8 mouse cellular contexts compared by ENCODE assay signal in the genomic region with DNA sequence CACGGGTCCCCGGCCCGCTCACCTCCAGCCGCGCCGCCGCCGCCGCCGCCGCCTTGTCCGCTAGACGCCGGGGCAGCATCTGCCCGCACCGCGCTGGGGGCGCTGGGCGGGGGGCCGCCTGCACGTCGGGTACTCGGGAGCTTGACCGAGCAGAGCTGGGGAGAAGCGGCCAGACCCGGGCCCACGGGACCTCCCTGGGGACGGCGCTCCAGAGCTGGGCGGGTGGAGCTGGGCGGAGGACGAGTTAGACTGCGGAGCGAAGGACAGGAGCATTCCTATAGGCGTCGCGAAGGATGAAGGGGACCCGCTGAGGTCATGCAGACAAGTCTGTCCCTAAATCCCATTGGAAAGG. TPM values are rescaled to one million over a fixed set of nuclear protein-coding genes. Genes with fewer than 3 reads are reported as not detected.
DNase-seq lines count a peak whose midpoint lies in the region; ATAC-seq and TF ChIP-seq lines count a peak whose summit lies in the region.

A gene (minus strand): TSS at position 215 of the 352 bp plus-strand sequence.

- ATAC-seq in limb, embryonic 15.5 days (ENCODE audit: insufficient number of reproducible peaks, low FRiP score, low TSS enrichment, low read depth): peak; percentile 67; the same call in 1 of the 2 replicates
- ATAC-seq in neural tube, embryonic 14.5 days (ENCODE audit: low read depth): peak; percentile 85

- H3K4me2 ChIP-seq in limb, embryonic 15.5 days: peak within 1 kb of the TSS; percentile 87
- peak within 1 kb of the TSS; percentile 53 for H3K4me2 ChIP-seq in neural tube, embryonic 14.5 days (ENCODE audit: low read depth, low read length)

- 4% methylated on average over 37 of the region's 38 CpGs for WGBS in spleen, adult 2 months
- under 1% methylated on average over 38 of the region's 38 CpGs for WGBS in limb, embryonic 15.5 days
- 2% methylated on average over 24 of the region's 38 CpGs for WGBS in neural tube, embryonic 14.5 days

- no peak within 1 kb of the TSS for H3K27ac ChIP-seq in spleen, adult 2 months (ENCODE audit: insufficient read depth, low read length)
- H3K27ac ChIP-seq in limb, embryonic 15.5 days: peak within 1 kb of the TSS; percentile 79
- H3K27ac ChIP-seq in neural tube, embryonic 14.5 days (ENCODE audit: low read depth, low read length): peak within 1 kb of the TSS; percentile 98

- H3K9ac ChIP-seq in limb, embryonic 15.5 days: peak within 1 kb of the TSS; percentile 65
- H3K9ac ChIP-seq in neural tube, embryonic 14.5 days (replicated peaks; ENCODE audit: low read depth, low read length): peak within 1 kb of the TSS; percentile 95

- H3K9me3 ChIP-seq in limb, embryonic 15.5 days: no peaks in the 10 kb centered on the region
- H3K9me3 ChIP-seq in neural tube, embryonic 14.5 days (ENCODE audit: control insufficient read depth, low read length): no peaks in the 10 kb centered on the region

- peak within 1 kb of the TSS; percentile 44; the same call in 1 of the 2 replicates for H3K4me3 ChIP-seq in spleen, adult 2 months (ENCODE audit: extremely low read depth, insufficient read depth, insufficient read length)
- H3K4me3 ChIP-seq in limb, embryonic 15.5 days: peak within 1 kb of the TSS; percentile 79
- peak within 1 kb of the TSS; percentile 91 for H3K4me3 ChIP-seq in neural tube, embryonic 14.5 days (ENCODE audit: low read depth, low read length)

- H3K27me3 ChIP-seq in spleen, adult 2 months (ENCODE audit: control insufficient read depth, insufficient read depth, low read length): peaks cover 12% of the 10 kb centered on the region
- peaks cover 5% of the 10 kb centered on the region; the same call in 1 of the 2 replicates for H3K27me3 ChIP-seq in limb, embryonic 15.5 days
- no peaks in the 10 kb centered on the region for H3K27me3 ChIP-seq in neural tube, embryonic 14.5 days (ENCODE audit: control insufficient read depth, insufficient read depth, low read length)

- H3K36me3 ChIP-seq in spleen, adult 2 months (ENCODE audit: control insufficient read depth, insufficient read depth, low read length): no peaks in the 10 kb centered on the region
- H3K36me3 ChIP-seq in limb, embryonic 15.5 days: no peaks in the 10 kb centered on the region
- H3K36me3 ChIP-seq in neural tube, embryonic 14.5 days (ENCODE audit: control insufficient read depth, insufficient read depth, low read length): no peaks in the 10 kb centered on the region

- DNase-seq in spleen, adult 2 months (ENCODE audit: low read depth in 1 of 2, low spot score in 2 of 2): no peak
- no peak for DNase-seq in spleen, adult 18-20 months
- peak; percentile 67 for DNase-seq in embryo, embryonic 10.5 days (ENCODE audit: low spot score)
- DNase-seq in gastrocnemius, postnatal 36 days: peak; percentile 15 to 17
- peak; percentile 7 for DNase-seq in kidney, adult 9 months
- DNase-seq in spleen, adult 12 weeks (ENCODE audit: low spot score): no peak

- no peak for TF ChIP-seq POLR2A in spleen, adult 2 months (IDR thresholded peaks at IDR 0.05; ENCODE audit: low read depth, low read length)

- intact Hi-C loops in gastrocnemius, postnatal 36 days (cut with DNase I): no loop called here

- no peak for TF ChIP-seq CTCF in spleen, adult 2 months (IDR thresholded peaks at IDR 0.05; ENCODE audit: extremely low read depth, insufficient read depth, insufficient read length, insufficient replicate concordance)

- no peaks in the 10 kb centered on the region; the same call in 1 of the 2 replicates for H3K4me1 ChIP-seq in spleen, adult 2 months (ENCODE audit: control insufficient read depth, insufficient read depth, insufficient read length)
- no peaks in the 10 kb centered on the region for H3K4me1 ChIP-seq in limb, embryonic 15.5 days
- H3K4me1 ChIP-seq in neural tube, embryonic 14.5 days (ENCODE audit: control insufficient read depth, insufficient read depth, low read length): 0 out of 2 replicates have a peak, but pooled peaks cover 3% of the 10 kb centered on the region

RNA-seq across cellular contexts. Expression of the gene that starts here (rescaled TPM):
- polyA plus RNA-seq in spleen, adult 2 months (2012; rRNA removed): 0.19 and 0.21 TPM in 2 replicates
- total RNA-seq in gastrocnemius, postnatal 36 days (2021): 1 to 10 TPM; 3.1 to 5.2 TPM
- polyA plus RNA-seq in limb, embryonic 15.5 days (2015; fragmentation: Nextera tagmentation; extraction: Ambion mirVana): 3.4 and 4.4 TPM in 2 replicates
- 7.8 and 10.0 TPM in 2 replicates for polyA plus RNA-seq in neural tube, embryonic 14.5 days (2014; fragmentation: Nextera tagmentation; extraction: Ambion mirVana)

Comparison
In these comparisons a context has a peak if more than half of its experiments do, and no peak if none do; other contexts are left out.
1. DNase-seq: peak in embryo, embryonic 10.5 days (single experiment), gastrocnemius, postnatal 36 days (2 of 2) and kidney, adult 9 months (single experiment); none in spleen, adult 2 months (0 of 2), spleen, adult 18-20 months (0 of 2) and spleen, adult 12 weeks (single experiment).
2. Peak in every context shown above with its lines, with median percentiles within 50 percentile points of each other: H3K4me3 ChIP-seq.